Mouse (Mus musculus): Measurements from ENCODE around the gene Sept4. TPM values are rescaled to one million over a fixed set of nuclear protein-coding genes. Genes with fewer than 3 reads are reported as not detected.
A peak's percentile ranks its signal among the peaks of the same experiment; 100 is the strongest.

The Sept4 gene
- polyA plus RNA-seq, 1 experiment from 2014 or later = 33.0 TPM

DNA sequence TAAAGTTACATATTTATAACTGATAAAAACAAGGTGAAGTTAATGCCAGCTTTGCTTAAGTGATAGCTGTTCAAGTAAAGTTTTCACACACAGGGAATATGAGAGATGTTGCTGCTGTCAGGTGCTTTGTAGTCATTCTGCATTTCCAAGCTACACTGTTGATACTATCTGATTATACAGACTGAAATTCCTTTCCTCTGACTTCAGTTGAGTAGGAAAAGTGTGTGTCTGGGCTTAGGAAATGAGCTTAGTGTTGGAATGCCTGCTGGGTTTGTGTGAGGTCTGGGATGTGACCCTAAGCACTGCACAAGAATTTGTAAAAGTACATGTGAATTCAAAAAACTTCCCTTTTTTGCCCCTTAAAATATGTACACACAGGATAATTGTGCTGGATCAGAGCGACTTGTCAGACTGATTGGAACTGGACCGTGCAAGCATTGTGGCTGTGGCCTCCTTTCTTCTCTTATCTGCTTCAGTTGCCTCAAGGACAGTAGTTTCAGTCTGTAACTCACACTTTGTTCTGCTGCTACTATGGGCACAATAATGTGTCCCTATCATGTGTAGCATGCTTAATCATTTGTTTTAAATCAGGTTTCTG, 13.5 kb upstream of the Sept4 start:
- H3K36me3 ChIP-seq = no peaks in the 10 kb centered on the region
- no peak overlapping the region for H3K27ac ChIP-seq (replicated peaks)
- no peaks in the 10 kb centered on the region for H3K27me3 ChIP-seq
- ATAC-seq (ENCODE audit: insufficient number of reproducible peaks, low FRiP score, low TSS enrichment, low read depth) = 0 out of 2 replicates have a peak, but pooled peaks have one; percentile 54
- 0 out of 2 replicates have a peak, but pooled peaks cover 5% of the 10 kb centered on the region for H3K4me1 ChIP-seq
- no peak overlapping the region for H3K4me2 ChIP-seq (replicated peaks)
- no peaks in the 10 kb centered on the region for H3K9me3 ChIP-seq (replicated peaks)
- H3K4me3 ChIP-seq (replicated peaks) = no peak overlapping the region
- WGBS = 39% methylated on average over 2 of the region's 2 CpGs
- H3K9ac ChIP-seq = no peak overlapping the region

DNA sequence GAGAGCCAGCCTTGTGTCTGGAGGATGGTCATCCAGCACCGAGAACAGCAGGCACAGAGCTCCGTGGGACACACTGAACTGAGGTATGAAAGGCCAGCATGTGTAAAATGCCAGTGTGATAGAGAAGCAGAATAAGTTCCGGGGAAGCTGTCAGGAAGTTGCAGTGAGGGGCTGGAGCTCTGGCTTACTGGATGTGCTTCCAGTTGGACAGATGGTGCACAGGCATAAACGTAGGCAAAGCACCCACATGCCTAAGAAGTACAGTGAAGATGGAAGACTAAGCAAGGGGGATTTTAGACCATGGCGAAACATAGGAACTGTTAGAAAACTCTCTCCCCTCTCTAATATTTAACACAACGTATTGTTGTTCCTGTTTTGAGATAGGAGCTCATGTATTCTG, 7.5 kb upstream of the Sept4 start:
- no peaks in the 10 kb centered on the region for H3K36me3 ChIP-seq
- H3K27ac ChIP-seq (replicated peaks) = no peak overlapping the region
- H3K9ac ChIP-seq = no peak overlapping the region
- 70% methylated on average over 6 of the region's 6 CpGs for WGBS
- no peaks in the 10 kb centered on the region for H3K27me3 ChIP-seq
- no peaks in the 10 kb centered on the region for H3K4me1 ChIP-seq
- no peak overlapping the region for H3K4me3 ChIP-seq (replicated peaks)
- H3K9me3 ChIP-seq (replicated peaks) = no peaks in the 10 kb centered on the region
- no peak for ATAC-seq (ENCODE audit: insufficient number of reproducible peaks, low FRiP score, low TSS enrichment, low read depth)
- no peak overlapping the region for H3K4me2 ChIP-seq (replicated peaks)

DNA sequence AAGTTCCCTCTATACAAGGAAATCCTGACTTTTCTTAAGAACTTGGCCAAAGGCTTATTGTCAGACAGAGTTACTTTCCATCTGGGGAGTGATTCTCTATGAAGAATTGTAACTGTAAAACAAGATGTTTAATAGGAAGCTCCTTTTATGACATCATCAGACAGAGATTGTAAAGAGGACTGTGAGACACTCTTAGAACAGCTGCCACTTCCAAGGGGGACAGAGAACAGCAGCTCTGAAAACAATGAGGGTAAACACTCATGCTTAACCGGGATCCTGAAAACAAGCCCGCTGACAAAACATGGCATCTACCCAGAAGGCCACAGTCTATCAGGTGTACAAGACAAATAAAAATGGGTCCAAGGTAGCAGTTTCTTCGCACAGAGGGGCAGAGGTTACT, 2.2 kb upstream of the Sept4 start, which contains the start of gene Gm11492:
TSS of gene Gm11492 (plus strand) at position 153 of the 400 bp plus-strand sequence.
- no peak for ATAC-seq (ENCODE audit: insufficient number of reproducible peaks, low FRiP score, low TSS enrichment, low read depth)
- Histone ChIP-seq H3K4me1 (peaks cover 5% of the 10 kb centered on the region), H3K9me3 (replicated peaks) (no peaks in the 10 kb centered on the region), H3K27me3 (no peaks in the 10 kb centered on the region), H3K4me2 (replicated peaks) (no peak within 1 kb of the TSS), H3K9ac (no peak within 1 kb of the TSS), H3K4me3 (replicated peaks) (no peak within 1 kb of the TSS), H3K36me3 (no peaks in the 10 kb centered on the region), H3K27ac (replicated peaks) (no peak within 1 kb of the TSS)
- WGBS = 76% methylated on average over 3 of the region's 3 CpGs

DNA sequence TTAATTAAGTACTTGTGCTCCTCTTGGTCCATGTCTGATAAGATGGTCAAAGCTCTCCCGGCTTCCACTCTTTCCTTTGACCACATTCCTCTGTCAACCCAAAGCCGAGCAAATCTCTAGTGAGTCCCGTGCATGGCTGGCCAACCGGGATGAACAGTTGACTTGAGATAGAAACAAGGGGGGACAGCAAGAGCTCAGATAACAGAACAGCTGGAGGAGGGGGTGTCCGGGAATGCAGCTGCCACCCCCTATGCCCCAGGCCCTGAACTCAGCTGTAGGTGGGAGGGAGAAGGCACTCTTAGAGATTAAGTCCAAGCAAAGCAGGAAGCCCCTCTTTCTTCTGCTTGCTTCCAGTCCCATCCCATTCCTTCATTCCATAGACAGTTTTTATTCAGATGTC, 2.0 kb downstream of the Sept4 start:
- Histone ChIP-seq H3K27me3 (no peaks in the 10 kb centered on the region), H3K4me3 (replicated peaks) (no peak overlapping the region), H3K9me3 (replicated peaks) (no peaks in the 10 kb centered on the region), H3K9ac (no peak overlapping the region), H3K27ac (replicated peaks) (no peak overlapping the region), H3K4me2 (replicated peaks) (no peak overlapping the region), H3K36me3 (no peaks in the 10 kb centered on the region), H3K4me1 (peaks cover 14% of the 10 kb centered on the region)
- no peak for ATAC-seq (ENCODE audit: insufficient number of reproducible peaks, low FRiP score, low TSS enrichment, low read depth)
- WGBS = 48% methylated on average over 5 of the region's 5 CpGs

DNA sequence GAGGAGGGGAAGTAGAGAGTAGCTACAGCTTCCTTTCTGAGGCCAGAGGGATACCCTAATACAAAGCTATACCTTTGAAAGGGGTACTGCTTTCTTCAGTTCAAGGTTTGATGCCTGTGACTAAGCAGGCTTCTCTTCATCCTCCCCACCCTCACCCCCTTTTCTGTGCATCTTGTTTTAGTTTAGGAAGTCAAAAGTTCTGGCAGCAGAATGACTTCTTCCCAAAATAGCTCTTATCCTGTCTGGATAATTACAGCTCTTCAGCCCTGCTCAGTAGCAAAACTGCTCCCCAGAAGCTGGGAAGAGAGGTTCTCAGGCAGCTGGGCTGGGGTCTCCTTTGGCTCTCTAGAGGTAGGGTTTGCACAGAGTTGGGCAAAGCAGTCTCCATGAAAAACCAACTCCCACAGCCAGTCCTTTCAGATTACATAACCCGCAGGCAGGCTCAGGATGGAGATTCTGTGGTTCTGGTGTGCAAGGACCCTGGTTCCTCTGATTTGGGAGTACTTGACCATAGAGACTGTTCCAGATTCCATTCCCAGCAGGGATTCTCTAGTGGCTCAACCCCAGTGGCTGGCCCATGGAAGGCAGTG, 2.8 kb downstream of the Sept4 start:
- no peak for ATAC-seq (ENCODE audit: insufficient number of reproducible peaks, low FRiP score, low TSS enrichment, low read depth)
- 78% methylated on average over 1 of the region's 1 CpGs for WGBS
- Histone ChIP-seq H3K9me3 (replicated peaks) (no peaks in the 10 kb centered on the region), H3K4me3 (replicated peaks) (no peak overlapping the region), H3K27me3 (no peaks in the 10 kb centered on the region), H3K4me1 (peaks cover 14% of the 10 kb centered on the region), H3K36me3 (no peaks in the 10 kb centered on the region), H3K9ac (no peak overlapping the region), H3K4me2 (replicated peaks) (no peak overlapping the region), H3K27ac (replicated peaks) (peak overlapping the region; percentile 63; the same call in 1 of the 2 replicates)

DNA sequence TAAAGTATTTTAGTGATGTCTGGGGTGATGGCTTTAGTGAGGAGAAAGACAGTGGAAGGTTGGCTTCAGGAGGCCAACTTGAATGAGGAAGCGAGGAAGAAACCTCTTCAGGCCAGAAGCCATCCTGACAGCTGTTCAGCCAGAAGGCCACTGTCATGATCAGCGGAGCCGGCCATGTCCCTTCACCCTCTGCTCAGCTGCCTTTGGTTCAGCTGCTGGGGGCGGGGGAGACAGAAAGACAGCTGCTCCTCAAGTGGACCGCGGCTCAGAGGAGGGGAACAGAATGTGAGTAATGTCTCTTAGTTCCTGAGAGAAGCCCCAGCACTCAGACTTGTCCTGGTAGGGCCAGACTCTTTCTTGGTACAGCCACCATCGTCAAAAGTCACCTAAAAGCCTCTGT, 5.0 kb downstream of the Sept4 start:
- H3K36me3 ChIP-seq = no peaks in the 10 kb centered on the region
- no peaks in the 10 kb centered on the region for H3K9me3 ChIP-seq (replicated peaks)
- H3K27ac ChIP-seq (replicated peaks) = peak overlapping the region; percentile 29; the same call in 1 of the 2 replicates
- H3K4me1 ChIP-seq = peaks cover 29% of the 10 kb centered on the region
- no peaks in the 10 kb centered on the region for H3K27me3 ChIP-seq
- 81% methylated on average over 7 of the region's 7 CpGs for WGBS
- no peak overlapping the region for H3K9ac ChIP-seq
- no peak overlapping the region for H3K4me3 ChIP-seq (replicated peaks)
- H3K4me2 ChIP-seq (replicated peaks) = no peak overlapping the region
- no peak for ATAC-seq (ENCODE audit: insufficient number of reproducible peaks, low FRiP score, low TSS enrichment, low read depth)

DNA sequence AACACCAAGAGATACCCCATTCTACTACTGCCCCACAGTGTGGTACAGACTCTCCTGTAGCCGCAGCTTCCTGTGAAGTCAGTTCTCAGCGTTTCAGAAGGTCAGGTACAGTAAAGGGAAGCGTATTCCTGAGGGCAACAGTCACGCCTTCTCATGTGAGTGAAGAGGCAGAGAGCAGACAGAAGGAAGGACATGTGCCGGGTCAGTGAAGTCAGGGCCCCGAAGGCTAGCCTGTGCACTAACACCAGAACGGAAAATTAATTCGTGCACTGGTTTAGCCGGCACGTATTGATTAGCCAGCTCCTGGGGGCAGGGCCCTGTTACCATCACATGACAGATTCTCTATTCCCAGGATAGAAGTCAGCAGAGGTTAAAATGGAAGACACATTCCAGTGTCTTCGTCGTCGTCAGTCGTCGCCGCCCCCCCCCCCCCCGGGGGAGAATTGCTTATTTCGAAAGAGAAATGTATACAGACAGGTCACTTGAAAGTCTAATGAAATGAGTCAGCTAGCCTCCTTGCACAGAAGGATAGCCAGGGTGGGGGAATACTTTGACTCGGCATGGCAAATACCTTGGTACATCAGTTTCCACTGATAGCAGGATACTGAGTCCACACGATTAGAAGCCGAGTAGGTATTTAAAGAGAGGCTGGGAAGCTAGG, 5.9 kb downstream of the Sept4 start:
- Histone ChIP-seq H3K4me3 (replicated peaks) (no peak overlapping the region), H3K9ac (no peak overlapping the region), H3K36me3 (no peaks in the 10 kb centered on the region), H3K4me1 (peaks cover 30% of the 10 kb centered on the region), H3K27me3 (no peaks in the 10 kb centered on the region), H3K9me3 (replicated peaks) (no peaks in the 10 kb centered on the region), H3K4me2 (replicated peaks) (no peak overlapping the region), H3K27ac (replicated peaks) (peak overlapping the region; percentile 29; the same call in 1 of the 2 replicates)
- 58% methylated on average over 21 of the region's 21 CpGs for WGBS
- ATAC-seq (ENCODE audit: insufficient number of reproducible peaks, low FRiP score, low TSS enrichment, low read depth) = no peak

DNA sequence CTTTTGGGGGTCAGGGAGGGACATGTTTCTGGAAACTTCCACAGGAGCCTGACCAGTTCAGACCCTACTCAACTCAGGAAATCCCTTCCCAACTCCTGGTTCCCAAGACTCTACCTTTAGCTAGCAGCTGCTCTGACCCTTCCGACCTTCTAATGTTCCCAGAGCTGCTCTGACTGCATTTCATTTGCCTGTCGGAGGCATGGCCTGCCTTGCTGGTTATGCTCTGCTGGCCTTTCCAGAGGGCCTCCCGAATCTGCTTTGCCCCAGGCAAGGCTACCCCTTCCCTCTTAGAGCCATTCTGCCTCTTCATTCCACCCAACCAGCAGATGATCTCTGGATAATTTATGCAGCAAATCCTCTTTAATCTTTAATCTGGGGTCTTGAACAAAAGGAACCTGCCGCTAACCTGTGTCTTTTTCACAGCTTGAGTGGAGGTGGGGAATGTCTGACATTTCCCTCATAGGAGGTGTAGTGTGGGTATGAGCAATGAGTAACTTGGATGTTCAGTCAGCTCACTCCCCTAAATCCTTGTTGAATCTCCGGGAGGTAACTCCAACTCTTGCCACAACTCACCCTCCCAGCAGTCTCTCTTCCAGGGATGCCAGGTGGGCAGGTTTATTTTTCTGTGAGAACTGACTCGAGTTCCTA, 9.0 kb downstream of the Sept4 start:
- H3K36me3 ChIP-seq = no peaks in the 10 kb centered on the region
- H3K4me2 ChIP-seq (replicated peaks) = peak overlapping the region; percentile 94
- WGBS = 13% methylated on average over 6 of the region's 6 CpGs
- H3K9ac ChIP-seq = no peak overlapping the region
- H3K27me3 ChIP-seq = no peaks in the 10 kb centered on the region
- peak overlapping the region; percentile 57 for H3K4me3 ChIP-seq (replicated peaks)
- ATAC-seq (ENCODE audit: insufficient number of reproducible peaks, low FRiP score, low TSS enrichment, low read depth) = no peak
- peaks cover 20% of the 10 kb centered on the region for H3K4me1 ChIP-seq
- no peaks in the 10 kb centered on the region for H3K9me3 ChIP-seq (replicated peaks)
- no peak overlapping the region for H3K27ac ChIP-seq (replicated peaks)

DNA sequence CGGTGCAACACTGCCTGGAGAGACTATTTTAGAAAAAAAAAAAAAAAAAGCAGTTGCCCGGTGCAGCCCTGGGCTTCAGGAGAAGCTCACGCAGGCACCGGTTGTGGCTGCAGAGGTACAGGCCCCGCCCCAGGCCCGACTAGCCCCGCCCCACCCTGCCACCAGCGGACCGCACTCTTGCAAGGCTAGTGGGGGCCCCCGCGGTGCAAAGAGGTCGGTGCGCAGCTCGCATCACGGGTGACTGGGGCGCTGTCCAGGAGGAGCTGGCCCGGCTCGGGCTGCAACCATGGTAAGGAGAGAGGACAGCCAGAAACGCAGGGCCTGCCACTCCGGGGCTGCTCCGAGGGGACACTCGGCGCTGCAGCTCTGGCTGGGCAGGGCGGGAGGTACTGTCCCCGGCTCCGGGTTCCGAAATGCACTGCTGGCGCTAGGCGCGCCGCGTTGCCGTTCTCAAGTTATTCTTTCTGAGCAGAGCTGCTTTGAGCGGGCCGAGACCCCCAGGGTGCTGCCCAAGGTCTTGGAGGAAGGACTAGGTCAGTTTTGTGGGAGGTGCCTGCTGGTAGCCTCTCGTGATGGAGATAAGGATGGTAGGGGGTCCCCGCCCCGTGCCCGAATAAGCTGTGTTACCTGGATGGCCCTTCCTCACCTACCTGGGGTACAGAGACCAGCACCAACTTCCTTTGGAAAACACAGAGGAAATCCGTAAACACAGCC, 9.7 kb downstream of the Sept4 start:
- H3K4me2 ChIP-seq (replicated peaks) = peak overlapping the region; percentile 94
- H3K9ac ChIP-seq = peak overlapping the region; percentile 39
- H3K27me3 ChIP-seq = no peaks in the 10 kb centered on the region
- no peaks in the 10 kb centered on the region for H3K36me3 ChIP-seq
- WGBS = 1% methylated on average over 40 of the region's 40 CpGs
- no peaks in the 10 kb centered on the region for H3K9me3 ChIP-seq (replicated peaks)
- ATAC-seq (ENCODE audit: insufficient number of reproducible peaks, low FRiP score, low TSS enrichment, low read depth) = peak; percentile 59; the same call in 1 of the 2 replicates
- H3K4me1 ChIP-seq = peaks cover 20% of the 10 kb centered on the region
- peak overlapping the region; percentile 48; the same call in 1 of the 2 replicates for H3K27ac ChIP-seq (replicated peaks)
- peak overlapping the region; percentile 57 for H3K4me3 ChIP-seq (replicated peaks)

DNA sequence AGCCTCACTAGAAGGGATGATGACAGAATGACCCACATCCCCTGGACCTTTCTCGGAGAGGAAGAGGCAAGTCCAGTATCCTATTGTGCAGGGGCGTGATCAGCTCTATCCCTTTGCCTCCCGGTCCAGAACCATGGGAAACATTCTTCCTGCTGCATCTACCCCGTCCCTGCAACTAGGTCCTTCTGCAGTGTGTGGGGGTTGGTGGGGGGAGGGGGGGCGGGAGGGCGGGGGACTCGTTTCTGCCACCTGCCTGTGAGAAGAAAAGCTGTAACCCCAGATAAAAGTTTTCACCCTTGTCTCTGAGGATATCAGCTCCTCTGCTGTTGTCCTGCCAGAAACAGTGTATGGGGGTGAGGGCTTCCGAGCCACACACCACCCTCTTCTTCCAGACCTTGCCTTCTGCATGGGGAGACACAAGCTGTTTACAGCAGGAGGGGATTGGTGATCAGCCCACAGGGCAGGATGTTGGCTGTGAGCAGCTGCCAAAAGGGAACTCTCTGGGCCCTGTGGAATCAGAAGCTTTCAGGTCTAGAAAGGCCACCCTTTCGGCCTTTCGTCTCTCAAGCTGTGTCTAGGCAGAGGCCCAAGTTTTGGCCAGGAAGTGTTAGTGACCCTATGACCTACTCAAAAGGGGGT, 10.4 kb downstream of the Sept4 start:
- H3K4me2 ChIP-seq (replicated peaks) = peak overlapping the region; percentile 94
- WGBS = 21% methylated on average over 10 of the region's 10 CpGs
- H3K27ac ChIP-seq (replicated peaks) = no peak overlapping the region
- H3K4me3 ChIP-seq (replicated peaks) = peak overlapping the region; percentile 57
- no peaks in the 10 kb centered on the region for H3K9me3 ChIP-seq (replicated peaks)
- H3K36me3 ChIP-seq = no peaks in the 10 kb centered on the region
- 0 out of 2 replicates have a peak, but pooled peaks have one; percentile 20 for ATAC-seq (ENCODE audit: insufficient number of reproducible peaks, low FRiP score, low TSS enrichment, low read depth)
- H3K9ac ChIP-seq = no peak overlapping the region
- peaks cover 20% of the 10 kb centered on the region for H3K4me1 ChIP-seq
- H3K27me3 ChIP-seq = no peaks in the 10 kb centered on the region

Measured in embryonic facial prominence, embryonic 15.5 days (tissue).